ENCODE assay signal across 17 mouse cellular contexts in genomic region chr3:63412220-63412937, GRCm38 (mm10).
DNase-seq lines count a peak whose midpoint lies in the region; ATAC-seq and TF ChIP-seq lines count a peak whose summit lies in the region.
"Had no signal": no experiment of that assay in that cellular context is flagged by ENCODE, and none has a peak within 500 bp of the region (broad histone marks: within the 10 kb centered on the region; RNA-seq: fewer than 3 reads in every experiment).

No protein-coding gene starts in this region.

- TF ChIP-seq POLR2A in lung, adult 2 months (IDR thresholded peaks at IDR 0.05; ENCODE audit: borderline replicate concordance, extremely low read depth, low read depth, low read length): no peak
- no peak for TF ChIP-seq POLR2A in embryonic fibroblast, embryonic 13.5 days (IDR thresholded peaks at IDR 0.05; ENCODE audit: low read depth, low read length)
- no peak for TF ChIP-seq POLR2A in limb, embryonic 14.5 days (IDR thresholded peaks at IDR 0.05; ENCODE audit: borderline replicate concordance, extremely low read depth, insufficient read depth, insufficient read length)

- H3K4me1 ChIP-seq in hindbrain, embryonic 10.5 days (replicated peaks): no peaks in the 10 kb centered on the region
- H3K4me1 ChIP-seq in hindbrain, embryonic 16.5 days (ENCODE audit: control insufficient read depth, insufficient read depth, low read depth, low read length): no peaks in the 10 kb centered on the region
- no peaks in the 10 kb centered on the region for H3K4me1 ChIP-seq in lung, postnatal 0 days (ENCODE audit: insufficient read depth, low read depth, low read length)
- H3K4me1 ChIP-seq in lung, adult 2 months (ENCODE audit: control insufficient read depth, insufficient read depth, low read length): no peaks in the 10 kb centered on the region
- H3K4me1 ChIP-seq in embryonic fibroblast, embryonic 13.5 days (ENCODE audit: control insufficient read depth, insufficient read depth, low read length): no peaks in the 10 kb centered on the region
- peaks cover 11% of the 10 kb centered on the region for H3K4me1 ChIP-seq in limb, embryonic 14.5 days (ENCODE audit: control insufficient read depth, insufficient read depth, low read length)
- H3K4me1 ChIP-seq: heart, embryonic 10.5 days; liver, embryonic 13.5 days; megakaryocyte, embryonic 14.5 days had no signal

- 63% methylated on average over 6 of the region's 6 CpGs for WGBS in hindbrain, embryonic 10.5 days
- WGBS in hindbrain, embryonic 16.5 days: 73% methylated on average over 6 of the region's 6 CpGs
- 58% methylated on average over 6 of the region's 6 CpGs for WGBS in lung, postnatal 0 days
- 59% methylated on average over 6 of the region's 6 CpGs for WGBS in lung, adult 2 months
- WGBS in limb, embryonic 14.5 days: 31% methylated on average over 6 of the region's 6 CpGs

- no peaks in the 10 kb centered on the region for H3K9me3 ChIP-seq in hindbrain, embryonic 10.5 days
- no peaks in the 10 kb centered on the region for H3K9me3 ChIP-seq in hindbrain, embryonic 16.5 days (ENCODE audit: control insufficient read depth, low read length)
- no peaks in the 10 kb centered on the region for H3K9me3 ChIP-seq in lung, postnatal 0 days (ENCODE audit: low read length)
- H3K9me3 ChIP-seq in limb, embryonic 14.5 days (ENCODE audit: control insufficient read depth, low read length): no peaks in the 10 kb centered on the region
- H3K9me3 ChIP-seq: heart, embryonic 10.5 days; liver, embryonic 13.5 days; megakaryocyte, embryonic 14.5 days had no signal

- peak; percentile 23 for DNase-seq in hindbrain, embryonic 10.5 days (ENCODE audit: low spot score)
- peak; percentile 66 for DNase-seq in lung, postnatal 0 days (ENCODE audit: low spot score)
- DNase-seq in lung, adult 2 months: no peak
- peak; percentile 81 for DNase-seq in limb, embryonic 14.5 days (ENCODE audit: low spot score)
- no peak for DNase-seq in gastrocnemius, adult 18-20 months (ENCODE audit: low spot score)
- DNase-seq: adrenal gland, adult 8-10 months; cerebellum, postnatal 25 days; gastrocnemius, adult 2 months; heart, postnatal 36 days; kidney, postnatal 10 days; liver, embryonic 13.5 days; thymus, adult 18-20 months had no signal

- H3K27ac ChIP-seq in hindbrain, embryonic 10.5 days: no peak overlapping the region
- H3K27ac ChIP-seq in hindbrain, embryonic 16.5 days (ENCODE audit: low read depth, low read length): no peak overlapping the region
- H3K27ac ChIP-seq in lung, postnatal 0 days (ENCODE audit: low read length): no peak overlapping the region
- peak overlapping the region; percentile 32; the same call in 1 of the 2 replicates for H3K27ac ChIP-seq in embryonic fibroblast, embryonic 13.5 days (ENCODE audit: insufficient read depth, low read length)
- H3K27ac ChIP-seq in limb, embryonic 14.5 days (replicated peaks; ENCODE audit: low read depth, low read length): no peak overlapping the region
- H3K27ac ChIP-seq: gastrocnemius, adult 2 months; heart, embryonic 10.5 days; liver, embryonic 13.5 days had no signal

- no peak overlapping the region for H3K4me3 ChIP-seq in hindbrain, embryonic 10.5 days
- H3K4me3 ChIP-seq in hindbrain, embryonic 16.5 days (ENCODE audit: low read length): no peak overlapping the region
- no peak overlapping the region for H3K4me3 ChIP-seq in lung, postnatal 0 days (ENCODE audit: low read depth, low read length)
- no peak overlapping the region for H3K4me3 ChIP-seq in lung, adult 2 months (replicated peaks; ENCODE audit: extremely low read depth, low read depth, low read length)
- H3K4me3 ChIP-seq in embryonic fibroblast, embryonic 13.5 days (ENCODE audit: insufficient read depth, low read length): no peak overlapping the region
- no peak overlapping the region for H3K4me3 ChIP-seq in limb, embryonic 14.5 days (replicated peaks; ENCODE audit: low read length)
- H3K4me3 ChIP-seq: gastrocnemius, adult 2 months; heart, embryonic 10.5 days; liver, embryonic 13.5 days; megakaryocyte, embryonic 14.5 days had no signal

- TF ChIP-seq CTCF in lung, postnatal 0 days (IDR thresholded peaks at IDR 0.05): no peak
- TF ChIP-seq CTCF in lung, adult 2 months (IDR thresholded peaks at IDR 0.05; ENCODE audit: insufficient read depth, low read length): no peak
- no peak for TF ChIP-seq CTCF in embryonic fibroblast, embryonic 13.5 days (IDR thresholded peaks at IDR 0.05; ENCODE audit: borderline replicate concordance, insufficient read depth, low read length)

- no peak overlapping the region for H3K4me2 ChIP-seq in hindbrain, embryonic 16.5 days (ENCODE audit: low read length)
- no peak overlapping the region for H3K4me2 ChIP-seq in lung, postnatal 0 days (replicated peaks; ENCODE audit: low read depth, low read length)
- no peak overlapping the region for H3K4me2 ChIP-seq in limb, embryonic 14.5 days (replicated peaks; ENCODE audit: low read depth, low read length, severe bottlenecking)
- H3K4me2 ChIP-seq: liver, embryonic 13.5 days had no signal

- no peaks in the 10 kb centered on the region for H3K36me3 ChIP-seq in hindbrain, embryonic 10.5 days
- no peaks in the 10 kb centered on the region for H3K36me3 ChIP-seq in hindbrain, embryonic 16.5 days (ENCODE audit: control insufficient read depth, insufficient read depth, low read length)
- no peaks in the 10 kb centered on the region for H3K36me3 ChIP-seq in lung, postnatal 0 days (ENCODE audit: insufficient read depth, low read length)
- no peaks in the 10 kb centered on the region for H3K36me3 ChIP-seq in limb, embryonic 14.5 days (ENCODE audit: control insufficient read depth, insufficient read depth, low read length)
- H3K36me3 ChIP-seq: heart, embryonic 10.5 days; liver, embryonic 13.5 days had no signal

- TF ChIP-seq EP300 in lung, postnatal 0 days (IDR thresholded peaks at IDR 0.05): no peak

- H3K9ac ChIP-seq in hindbrain, embryonic 16.5 days (ENCODE audit: low read depth, low read length): no peak overlapping the region
- H3K9ac ChIP-seq in lung, postnatal 0 days (replicated peaks; ENCODE audit: low read depth): no peak overlapping the region
- no peak overlapping the region for H3K9ac ChIP-seq in limb, embryonic 14.5 days (ENCODE audit: low read depth, low read length, severe bottlenecking)
- H3K9ac ChIP-seq: liver, embryonic 13.5 days had no signal

- no peak for ATAC-seq in hindbrain, embryonic 16.5 days
- ATAC-seq in lung, postnatal 0 days: peak; percentile 56; the same call in 1 of the 2 replicates
- peak; percentile 53; the same call in 1 of the 2 replicates for ATAC-seq in limb, embryonic 14.5 days (ENCODE audit: low FRiP score, low read depth)
- ATAC-seq in cerebellum, adult (ENCODE audit: insufficient number of reproducible peaks, low FRiP score, low TSS enrichment): no peak

- no peaks in the 10 kb centered on the region for H3K27me3 ChIP-seq in hindbrain, embryonic 10.5 days (ENCODE audit: insufficient read depth, poor library complexity, severe bottlenecking)
- H3K27me3 ChIP-seq in hindbrain, embryonic 16.5 days (replicated peaks; ENCODE audit: control insufficient read depth, insufficient read depth, low read length): no peaks in the 10 kb centered on the region
- no peaks in the 10 kb centered on the region for H3K27me3 ChIP-seq in lung, postnatal 0 days (replicated peaks; ENCODE audit: insufficient read depth, low read length)
- no peaks in the 10 kb centered on the region for H3K27me3 ChIP-seq in limb, embryonic 14.5 days (ENCODE audit: control insufficient read depth, insufficient read depth, low read length)
- H3K27me3 ChIP-seq: liver, embryonic 13.5 days; megakaryocyte, embryonic 14.5 days had no signal

Comparison
In these comparisons a context has a peak if more than half of its experiments do, and no peak if none do; other contexts are left out.
1. DNase-seq: peak in hindbrain, embryonic 10.5 days (single experiment), lung, postnatal 0 days (single experiment) and limb, embryonic 14.5 days (single experiment); none in lung, adult 2 months (single experiment) and gastrocnemius, adult 18-20 months (single experiment).
2. ATAC-seq: peak in lung, postnatal 0 days (single experiment) and limb, embryonic 14.5 days (single experiment); none in hindbrain, embryonic 16.5 days (single experiment) and cerebellum, adult (single experiment).